Mouse (Mus musculus) splenic B cell, adult 2 months (primary cell): ENCODE data around the gene Mat2a.

ENCODE experiments used
- DNase-seq: peaks from one replicate; pipeline ENCODE4 v3.0.0-alpha.2; 2011; ENCODE audit warnings: low read depth, low spot score
- H3K27me3 ChIP-seq: 2 replicates; pipeline ENCODE4 v1.6.1; 2012; ENCODE audit warnings: mild to moderate bottlenecking, low read length, moderate library complexity, mixed read lengths; ENCODE audit not compliant: control insufficient read depth, poor library complexity, insufficient read depth, severe bottlenecking
- H3K36me3 ChIP-seq: 2 replicates; pipeline ENCODE4 v1.6.1; 2012; ENCODE audit warnings: mild to moderate bottlenecking, low read length, moderate library complexity, mixed read lengths; ENCODE audit not compliant: control insufficient read depth, poor library complexity, insufficient read depth, severe bottlenecking

Gene Mat2a

GRCm38 (mm10) chr6:72440186-72440990 is 1.0 kb upstream of the Mat2a start:
- Histone ChIP-seq H3K36me3 (peaks cover under 1% of the 10 kb centered on the region; the same call in 1 of the 2 replicates), H3K27me3 (no peaks in the 10 kb centered on the region)
- no peak for DNase-seq

GRCm38 (mm10) chr6:72438862-72439354 is 450 bp downstream of the Mat2a start:
- H3K27me3 ChIP-seq = no peaks in the 10 kb centered on the region
- DNase-seq = peak; percentile 91
- peaks cover 6% of the 10 kb centered on the region for H3K36me3 ChIP-seq

GRCm38 (mm10) chr6:72438226-72438625 is 1.1 kb downstream of the Mat2a start:
- H3K36me3 ChIP-seq = peaks cover 6% of the 10 kb centered on the region
- DNase-seq = no peak
- no peaks in the 10 kb centered on the region for H3K27me3 ChIP-seq

- DNase-seq = no peak
- Histone ChIP-seq H3K36me3 (peaks cover 9% of the 10 kb centered on the region), H3K27me3 (no peaks in the 10 kb centered on the region)
These were observed 7.2 kb downstream of the Mat2a start for GRCm38 (mm10) chr6:72432153-72432552.

GRCm38 (mm10) chr6:72430989-72431921 is 8.1 kb downstream of the Mat2a start:
- Histone ChIP-seq H3K36me3 (peaks cover 9% of the 10 kb centered on the region), H3K27me3 (no peaks in the 10 kb centered on the region)
- no peak for DNase-seq

- no peak for DNase-seq
These were observed 10.1 kb downstream of the Mat2a start for GRCm38 (mm10) chr6:72429061-72429842.

GRCm38 (mm10) chr6:72428036-72428435 is 11.3 kb downstream of the Mat2a start:
- Histone ChIP-seq H3K36me3 (peaks cover 5% of the 10 kb centered on the region), H3K27me3 (no peaks in the 10 kb centered on the region)
- peak; percentile 88 for DNase-seq

More at GRCm38 (mm10) chr6:72429061-72429842, 10.1 kb downstream of the Mat2a start:
- no peaks in the 10 kb centered on the region for H3K27me3 ChIP-seq
- peaks cover 4% of the 10 kb centered on the region for H3K36me3 ChIP-seq

- Histone ChIP-seq H3K27me3 (no peaks in the 10 kb centered on the region), H3K36me3 (peaks cover 2% of the 10 kb centered on the region; the same call in 1 of the 2 replicates)
- no peak for DNase-seq
These were observed 13.7 kb downstream of the Mat2a start for GRCm38 (mm10) chr6:72425646-72426045.

GRCm38 (mm10) chr6:72420901-72421300 is 18.5 kb downstream of the Mat2a start:
- no peak for DNase-seq
- Histone ChIP-seq H3K27me3 (no peaks in the 10 kb centered on the region), H3K36me3 (peaks cover 2% of the 10 kb centered on the region; the same call in 1 of the 2 replicates)

- H3K36me3 ChIP-seq = peaks cover 2% of the 10 kb centered on the region; the same call in 1 of the 2 replicates
- DNase-seq = no peak
These were observed 19.6 kb downstream of the Mat2a start for GRCm38 (mm10) chr6:72419806-72420205.

GRCm38 (mm10) chr6:72418279-72418678 is 21.1 kb downstream of the Mat2a start:
- Histone ChIP-seq H3K36me3 (no peaks in the 10 kb centered on the region), H3K27me3 (no peaks in the 10 kb centered on the region)
- no peak for DNase-seq

More at GRCm38 (mm10) chr6:72419806-72420205, 19.6 kb downstream of the Mat2a start:
- H3K27me3 ChIP-seq = no peaks in the 10 kb centered on the region

- Histone ChIP-seq H3K27me3 (no peaks in the 10 kb centered on the region), H3K36me3 (no peaks in the 10 kb centered on the region)
- no peak for DNase-seq
These were observed 23.2 kb downstream of the Mat2a start for GRCm38 (mm10) chr6:72415964-72416772.

GRCm38 (mm10) chr6:72415181-72415580 is 24.2 kb downstream of the Mat2a start:
- DNase-seq = no peak
- Histone ChIP-seq H3K36me3 (no peaks in the 10 kb centered on the region), H3K27me3 (no peaks in the 10 kb centered on the region)
